18 mouse cellular contexts compared by ENCODE assay signal in the genomic region with DNA sequence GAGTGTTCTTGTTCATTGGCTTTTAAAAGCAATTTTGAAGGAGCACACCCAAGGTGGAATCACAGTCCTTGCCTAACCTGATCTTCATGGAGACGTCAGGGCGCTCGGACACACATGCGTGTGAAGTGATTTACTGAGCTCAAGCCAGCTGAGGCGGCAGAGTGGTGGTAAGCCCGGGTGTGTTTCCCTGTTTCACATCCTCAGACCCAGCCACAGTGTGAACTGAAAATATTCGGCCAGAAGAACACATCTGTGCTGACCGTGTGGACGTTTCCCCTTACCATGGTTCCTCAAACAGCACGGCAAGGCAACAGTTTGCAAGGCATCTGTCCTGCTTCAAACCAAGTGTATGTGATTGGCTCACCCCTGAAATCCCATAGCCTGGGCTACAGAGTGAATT.
A peak's percentile ranks its signal among the peaks of the same experiment; 100 is the strongest.
DNase-seq lines count a peak whose midpoint lies in the region; ATAC-seq and TF ChIP-seq lines count a peak whose summit lies in the region.
"Had no signal": no experiment of that assay in that cellular context is flagged by ENCODE, and none has a peak within 500 bp of the region (broad histone marks: within the 10 kb centered on the region; RNA-seq: fewer than 3 reads in every experiment).

No protein-coding gene starts in this region.

- TF ChIP-seq CTCF in bone marrow macrophage, adult 2 months (IDR thresholded peaks at IDR 0.05; ENCODE audit: low read depth, low read length), result no peak

- no peaks in the 10 kb centered on the region for H3K9me3 ChIP-seq in liver, embryonic 15.5 days (replicated peaks)
- H3K9me3 ChIP-seq: forebrain, embryonic 10.5 days; intestine, embryonic 15.5 days; midbrain, embryonic 13.5 days had no signal

- no peak overlapping the region for H3K9ac ChIP-seq in liver, embryonic 15.5 days
- H3K9ac ChIP-seq: hindbrain, embryonic 14.5 days; intestine, embryonic 15.5 days; midbrain, embryonic 13.5 days had no signal

- TF ChIP-seq POLR2A in bone marrow macrophage, adult 2 months (IDR thresholded peaks at IDR 0.05; ENCODE audit: borderline replicate concordance, low read depth, low read length), result no peak

- H3K27me3 ChIP-seq in liver, embryonic 15.5 days, result no peaks in the 10 kb centered on the region
- H3K27me3 ChIP-seq: intestine, embryonic 15.5 days had no signal

- H3K4me3 ChIP-seq in liver, embryonic 15.5 days (replicated peaks), result no peak overlapping the region
- no peak overlapping the region for H3K4me3 ChIP-seq in bone marrow macrophage, adult 2 months (ENCODE audit: insufficient read depth, low read length)
- H3K4me3 ChIP-seq: forebrain, embryonic 10.5 days; intestine, embryonic 15.5 days; midbrain, embryonic 13.5 days had no signal

- no peaks in the 10 kb centered on the region for H3K36me3 ChIP-seq in liver, embryonic 15.5 days (replicated peaks)
- H3K36me3 ChIP-seq: forebrain, embryonic 10.5 days; intestine, embryonic 15.5 days; midbrain, embryonic 13.5 days had no signal

- peaks cover 3% of the 10 kb centered on the region; the same call in 1 of the 2 replicates for H3K4me1 ChIP-seq in liver, embryonic 15.5 days (replicated peaks)
- H3K4me1 ChIP-seq in bone marrow macrophage, adult 2 months (ENCODE audit: control insufficient read depth, insufficient read depth, low read length), result peaks cover 37% of the 10 kb centered on the region
- H3K4me1 ChIP-seq: intestine, embryonic 15.5 days had no signal

- no peak overlapping the region for H3K4me2 ChIP-seq in liver, embryonic 15.5 days
- H3K4me2 ChIP-seq: hindbrain, embryonic 14.5 days; intestine, embryonic 15.5 days; midbrain, embryonic 13.5 days had no signal

- peak; percentile 15; the same call in 1 of the 2 replicates for ATAC-seq in liver, embryonic 15.5 days (ENCODE audit: insufficient read depth)
- ATAC-seq: activated CD4-positive, CD25-positive, alpha-beta regulatory T cell, adult 4 months; intestine, embryonic 15.5 days; midbrain, embryonic 13.5 days had no signal

- peak; percentile 98 for DNase-seq in heart, adult 11 months
- no peak for DNase-seq in heart, postnatal 4 days
- no peak for DNase-seq in liver
- peak; percentile 54 to 68 for DNase-seq in monocyte, adult 2 months (ENCODE audit: low read depth in 1 of 2, low spot score in 2 of 2)
- no peak for DNase-seq in T-cell, adult 2 months (ENCODE audit: low spot score)
- no peak for DNase-seq in kidney, adult 18-20 months
- DNase-seq: adrenal gland, postnatal 14 days; cerebellum, adult 9-10 months; kidney, postnatal 10 days; left cerebral cortex, postnatal 4 days; lung, adult 18-20 months had no signal

- 56% methylated on average over 10 of the region's 10 CpGs for WGBS in liver, embryonic 15.5 days (ENCODE audit: insufficient replicate concordance)

- no peak overlapping the region for H3K27ac ChIP-seq in liver, embryonic 15.5 days (replicated peaks)
- peak overlapping the region; percentile 46 for H3K27ac ChIP-seq in bone marrow macrophage, adult 2 months (ENCODE audit: insufficient read depth, low read depth, low read length)
- H3K27ac ChIP-seq: forebrain, embryonic 10.5 days; hindbrain, embryonic 14.5 days; intestine, embryonic 15.5 days; midbrain, embryonic 13.5 days had no signal

Comparison
In these comparisons a context has a peak if more than half of its experiments do, and no peak if none do; other contexts are left out.
1. DNase-seq: peak in heart, adult 11 months (single experiment) and monocyte, adult 2 months (2 of 2); none in heart, postnatal 4 days (single experiment), liver (single experiment), T-cell, adult 2 months (single experiment) and kidney, adult 18-20 months (single experiment).